Mouse (Mus musculus): ENCODE measurements at regions not wholly inside any gene's neighbourhood (a gene's known extent, or its start where the extent isn't known, plus 50 kb on each side); places are given as distances from the start of the nearest gene placed in this dataset.

GRCm38 (mm10) chr13:72691783-72692729, 63.4 kb downstream of the Irx2 start:
- Histone ChIP-seq H3K4me3 (replicated peaks; ENCODE audit: extremely low read depth, low read depth, low read length) (no peak overlapping the region), H3K4me1 (ENCODE audit: control insufficient read depth, insufficient read depth, low read length) (no peaks in the 10 kb centered on the region)
- no peak for TF ChIP-seq CTCF (IDR thresholded peaks at IDR 0.05; ENCODE audit: insufficient read depth, low read length)
- no peak for TF ChIP-seq POLR2A (IDR thresholded peaks at IDR 0.05; ENCODE audit: borderline replicate concordance, extremely low read depth, low read depth, low read length)
- DNase-seq: no peak
- WGBS: 62% methylated on average over 13 of the region's 13 CpGs

GRCm38 (mm10) chr13:72707469-72707868, 78.8 kb downstream of the Irx2 start:
- TF ChIP-seq POLR2A (IDR thresholded peaks at IDR 0.05; ENCODE audit: borderline replicate concordance, extremely low read depth, low read depth, low read length) (no peak), CTCF (IDR thresholded peaks at IDR 0.05; ENCODE audit: insufficient read depth, low read length) (no peak)
- 70% methylated on average over 3 of the region's 3 CpGs for WGBS
- H3K4me3 ChIP-seq (replicated peaks; ENCODE audit: extremely low read depth, low read depth, low read length): no peak overlapping the region
- no peaks in the 10 kb centered on the region for H3K4me1 ChIP-seq (ENCODE audit: control insufficient read depth, insufficient read depth, low read length)
- DNase-seq: no peak

- no peaks in the 10 kb centered on the region for H3K4me1 ChIP-seq (ENCODE audit: control insufficient read depth, insufficient read depth, low read length)
- 68% methylated on average over 2 of the region's 2 CpGs for WGBS
- TF ChIP-seq CTCF (IDR thresholded peaks at IDR 0.05; ENCODE audit: insufficient read depth, low read length) (no peak), POLR2A (IDR thresholded peaks at IDR 0.05; ENCODE audit: borderline replicate concordance, extremely low read depth, low read depth, low read length) (no peak)
- DNase-seq: no peak
- no peak overlapping the region for H3K4me3 ChIP-seq (replicated peaks; ENCODE audit: extremely low read depth, low read depth, low read length)
Observed at GRCm38 (mm10) chr13:72708728-72709127, 80.1 kb downstream of the Irx2 start.

- WGBS: 50% methylated on average over 5 of the region's 5 CpGs
- H3K4me1 ChIP-seq (ENCODE audit: control insufficient read depth, insufficient read depth, low read length): no peaks in the 10 kb centered on the region
- H3K4me3 ChIP-seq (replicated peaks; ENCODE audit: extremely low read depth, low read depth, low read length): no peak overlapping the region
- TF ChIP-seq CTCF (IDR thresholded peaks at IDR 0.05; ENCODE audit: insufficient read depth, low read length): no peak
- no peak for TF ChIP-seq POLR2A (IDR thresholded peaks at IDR 0.05; ENCODE audit: borderline replicate concordance, extremely low read depth, low read depth, low read length)
- no peak for DNase-seq
Observed at GRCm38 (mm10) chr13:72710051-72710450, 81.4 kb downstream of the Irx2 start.

- H3K4me1 ChIP-seq (ENCODE audit: control insufficient read depth, insufficient read depth, low read length): no peaks in the 10 kb centered on the region
- TF ChIP-seq CTCF (IDR thresholded peaks at IDR 0.05; ENCODE audit: insufficient read depth, low read length) (no peak), POLR2A (IDR thresholded peaks at IDR 0.05; ENCODE audit: borderline replicate concordance, extremely low read depth, low read depth, low read length) (no peak)
- H3K4me3 ChIP-seq (replicated peaks; ENCODE audit: extremely low read depth, low read depth, low read length): no peak overlapping the region
- WGBS: 41% methylated on average over 8 of the region's 8 CpGs
- no peak for DNase-seq
Observed at GRCm38 (mm10) chr13:72711136-72711535, 82.5 kb downstream of the Irx2 start.

- no peak for TF ChIP-seq POLR2A (IDR thresholded peaks at IDR 0.05; ENCODE audit: borderline replicate concordance, extremely low read depth, low read depth, low read length)
- no peak for TF ChIP-seq CTCF (IDR thresholded peaks at IDR 0.05; ENCODE audit: insufficient read depth, low read length)
- 64% methylated on average over 4 of the region's 4 CpGs for WGBS
- Histone ChIP-seq H3K4me3 (replicated peaks; ENCODE audit: extremely low read depth, low read depth, low read length) (no peak overlapping the region), H3K4me1 (ENCODE audit: control insufficient read depth, insufficient read depth, low read length) (no peaks in the 10 kb centered on the region)
- DNase-seq: no peak
Observed at GRCm38 (mm10) chr13:72711842-72712330, 83.3 kb downstream of the Irx2 start.

- no peak overlapping the region for H3K4me3 ChIP-seq (replicated peaks; ENCODE audit: extremely low read depth, low read depth, low read length)
- WGBS: 41% methylated on average over 7 of the region's 7 CpGs
- TF ChIP-seq CTCF (IDR thresholded peaks at IDR 0.05; ENCODE audit: insufficient read depth, low read length): no peak
- TF ChIP-seq POLR2A (IDR thresholded peaks at IDR 0.05; ENCODE audit: borderline replicate concordance, extremely low read depth, low read depth, low read length): no peak
- no peak for DNase-seq
- no peaks in the 10 kb centered on the region for H3K4me1 ChIP-seq (ENCODE audit: control insufficient read depth, insufficient read depth, low read length)
Observed at GRCm38 (mm10) chr13:72714793-72715192, 86.2 kb downstream of the Irx2 start.

- 38% methylated on average over 6 of the region's 6 CpGs for WGBS
- Histone ChIP-seq H3K4me1 (ENCODE audit: control insufficient read depth, insufficient read depth, low read length) (no peaks in the 10 kb centered on the region), H3K4me3 (replicated peaks; ENCODE audit: extremely low read depth, low read depth, low read length) (no peak overlapping the region)
- no peak for DNase-seq
- no peak for TF ChIP-seq POLR2A (IDR thresholded peaks at IDR 0.05; ENCODE audit: borderline replicate concordance, extremely low read depth, low read depth, low read length)
- TF ChIP-seq CTCF (IDR thresholded peaks at IDR 0.05; ENCODE audit: insufficient read depth, low read length): no peak
Observed at GRCm38 (mm10) chr13:72715959-72716680, 87.5 kb downstream of the Irx2 start.

- Histone ChIP-seq H3K4me1 (ENCODE audit: control insufficient read depth, insufficient read depth, low read length) (no peaks in the 10 kb centered on the region), H3K4me3 (replicated peaks; ENCODE audit: extremely low read depth, low read depth, low read length) (no peak overlapping the region)
- 67% methylated on average over 9 of the region's 9 CpGs for WGBS
- TF ChIP-seq POLR2A (IDR thresholded peaks at IDR 0.05; ENCODE audit: borderline replicate concordance, extremely low read depth, low read depth, low read length) (no peak), CTCF (IDR thresholded peaks at IDR 0.05; ENCODE audit: insufficient read depth, low read length) (no peak)
- DNase-seq: no peak
Observed at GRCm38 (mm10) chr13:72727126-72727525, 98.5 kb downstream of the Irx2 start.

All from lung, adult 2 months (tissue).